Mouse (Mus musculus) subcutaneous adipose tissue, adult 2 months (tissue): Measurements from ENCODE around the gene Phc2. TPM values are rescaled to one million over a fixed set of nuclear protein-coding genes. Genes with fewer than 3 reads are reported as not detected.

ENCODE experiments used
- polyA plus RNA-seq: library from polyadenylated mRNA; depleted of rRNA; stranded (reverse); fragments of >200 nt; gene quantifications from 2 replicates; pipeline ENCODE4 v1.2.3, GENCODE M21; 2012; ENCODE audit warnings: low replicate concordance; rRNA removed

Phc2 gene
- 69.4 and 114 TPM in 2 replicates for polyA plus RNA-seq

GRCm38 (mm10) chr4:128654505-128655381, at the start of gene Phc2:
Gene Phc2, plus strand, starts transcription at chr4:128654702.

GRCm38 (mm10) chr4:128609925-128610402, 44.5 kb upstream of the Phc2 start, which contains the start of gene Zscan20:
Gene Zscan20, minus strand, starts transcription at chr4:128610098.

GRCm38 (mm10) chr4:128618246-128618911, 36.1 kb upstream of the Phc2 start, which contains the start of gene Tlr12:
Gene Tlr12, minus strand, starts transcription at chr4:128618619.

GRCm38 (mm10) chr4:128755064-128755463, 100.6 kb downstream of the Phc2 start, which contains the start of gene A3galt2:
Gene A3galt2, plus strand, starts transcription at chr4:128755364.

Other genes with a start within 250 kb of the Phc2 start
- gene Zscan20, start 44.6 kb upstream of the Phc2 start, polyA plus RNA-seq: 1.2 and 5.2 TPM in 2 replicates
- gene Tlr12, start 36.1 kb upstream of the Phc2 start, polyA plus RNA-seq: 0.26 and 4.4 TPM in 2 replicates
- 0.56 and 0.59 TPM in 2 replicates for gene A3galt2, start 100.7 kb downstream of the Phc2 start, polyA plus RNA-seq
- 24.7 and 41.7 TPM in 2 replicates for gene Zfp362, start 151.3 kb downstream of the Phc2 start, polyA plus RNA-seq
- gene Trim62, start 228.9 kb downstream of the Phc2 start, polyA plus RNA-seq: 4.1 and 8.1 TPM in 2 replicates